Mouse (Mus musculus): ENCODE measurements around the gene Amy2a1. TPM values are rescaled to one million over a fixed set of nuclear protein-coding genes. Genes with fewer than 3 reads are reported as not detected.

Amy2a1 gene
- polyA plus RNA-seq (2017; shearing (Covaris generic)), result not detected

DNA sequence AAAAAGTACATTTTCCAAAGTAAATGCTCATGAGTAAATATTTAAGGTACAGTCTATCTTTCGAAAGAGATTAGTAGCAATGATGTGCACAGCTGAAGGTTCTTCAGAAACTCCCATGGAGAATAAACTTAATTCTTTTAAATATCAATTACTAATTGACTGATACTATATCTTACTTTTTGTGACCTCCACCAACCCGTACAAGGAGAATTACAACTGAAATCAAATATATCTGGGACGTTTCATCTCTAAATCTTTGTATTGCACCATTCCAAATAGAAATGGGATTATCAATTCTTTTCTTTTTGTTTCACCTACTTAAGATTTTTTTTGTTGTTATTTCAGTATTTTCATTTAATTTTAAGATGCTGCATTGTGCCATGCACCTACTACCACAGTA lies at the start of gene Amy2a1:
TSS of gene Amy2a1 (minus strand) at position 101 of the 400 bp plus-strand sequence.

Other genes starting within 250 kb of the Amy2a1 start
- not detected for gene Amy2a4, start 241.0 kb downstream of the Amy2a1 start, polyA plus RNA-seq (2017; shearing (Covaris generic))
- not detected for gene Amy2a3, start 208.4 kb downstream of the Amy2a1 start, polyA plus RNA-seq (2017; shearing (Covaris generic))
- not detected for gene Amy2a2, start 175.8 kb downstream of the Amy2a1 start, polyA plus RNA-seq (2017; shearing (Covaris generic))
- 0.50 TPM for gene Amy1, start 74.3 kb upstream of the Amy2a1 start, polyA plus RNA-seq (2017; shearing (Covaris generic))
- 29.5 TPM for gene Rnpc3, start 97.7 kb upstream of the Amy2a1 start, polyA plus RNA-seq (2017; shearing (Covaris generic))

All from effector memory CD4-positive, alpha-beta T cell, adult 7 months (primary cell).